Mouse (Mus musculus) adrenal gland, adult 10 weeks (tissue): ENCODE measurements around the gene Vmn1r237. TPM values are rescaled to one million over a fixed set of nuclear protein-coding genes. Genes with fewer than 3 reads are reported as not detected.

Experiments
- polyA plus RNA-seq: library from polyadenylated mRNA; stranded (reverse); fragments of 350-450 nt; fragmentation: Illumina TruSeq; extraction: RNeasy Lipid Tissue Mini Kit (QIAGEN cat#74804); gene quantifications from one replicate; pipeline ENCODE4 v1.2.3, GENCODE M21; 2014; ENCODE audit warnings: low read depth, low replicate concordance

Vmn1r237 gene
- polyA plus RNA-seq = not detected

DNA sequence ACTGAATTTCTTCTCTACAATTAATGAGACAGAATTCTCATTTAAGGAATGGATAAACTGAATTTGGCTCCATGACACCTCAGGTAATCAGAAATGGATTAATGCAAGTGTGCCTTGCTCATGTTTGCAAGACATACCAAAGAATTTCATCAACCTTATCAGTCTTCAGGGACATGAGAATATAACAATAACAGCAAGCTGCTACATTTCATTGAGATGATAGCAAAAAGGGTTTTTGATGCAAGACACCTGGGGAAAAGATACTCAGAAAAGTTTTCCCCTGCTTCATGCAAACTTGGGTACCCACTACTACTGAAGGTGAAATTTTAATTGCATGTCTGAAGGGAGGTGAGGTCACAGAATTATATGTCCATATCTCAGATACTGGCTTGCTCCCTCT is at the start of gene Vmn1r237:
Gene Vmn1r237 (plus strand): TSS at position 301 of the 400 bp plus-strand sequence.

GRCm38 (mm10) chr17:21282642-21283041 is 29.0 kb upstream of the Vmn1r237 start, which contains the start of gene Vmn1r236:
Gene Vmn1r236 (plus strand): TSS chr17:21282942.

Other genes with a start within 250 kb of the Vmn1r237 start
- gene Vmn1r234, start 85.8 kb upstream of the Vmn1r237 start, polyA plus RNA-seq = not detected
- gene Vmn1r235, start 55.5 kb upstream of the Vmn1r237 start, polyA plus RNA-seq = not detected
- gene Vmn1r236, start 28.9 kb upstream of the Vmn1r237 start, polyA plus RNA-seq = not detected
- 34.0 TPM for gene Zfp677, start 71.9 kb downstream of the Vmn1r237 start, polyA plus RNA-seq
- 21.3 TPM for gene Zfp54, start 111.4 kb downstream of the Vmn1r237 start, polyA plus RNA-seq
- 45.0 TPM for gene Zfp51, start 138.5 kb downstream of the Vmn1r237 start, polyA plus RNA-seq
- gene Zfp53, start 177.1 kb downstream of the Vmn1r237 start, polyA plus RNA-seq = 21.7 TPM
- gene Zfp52, start 223.7 kb downstream of the Vmn1r237 start, polyA plus RNA-seq = 230 TPM